Mouse (Mus musculus): ENCODE results near the gene Fdx1.

DNA sequence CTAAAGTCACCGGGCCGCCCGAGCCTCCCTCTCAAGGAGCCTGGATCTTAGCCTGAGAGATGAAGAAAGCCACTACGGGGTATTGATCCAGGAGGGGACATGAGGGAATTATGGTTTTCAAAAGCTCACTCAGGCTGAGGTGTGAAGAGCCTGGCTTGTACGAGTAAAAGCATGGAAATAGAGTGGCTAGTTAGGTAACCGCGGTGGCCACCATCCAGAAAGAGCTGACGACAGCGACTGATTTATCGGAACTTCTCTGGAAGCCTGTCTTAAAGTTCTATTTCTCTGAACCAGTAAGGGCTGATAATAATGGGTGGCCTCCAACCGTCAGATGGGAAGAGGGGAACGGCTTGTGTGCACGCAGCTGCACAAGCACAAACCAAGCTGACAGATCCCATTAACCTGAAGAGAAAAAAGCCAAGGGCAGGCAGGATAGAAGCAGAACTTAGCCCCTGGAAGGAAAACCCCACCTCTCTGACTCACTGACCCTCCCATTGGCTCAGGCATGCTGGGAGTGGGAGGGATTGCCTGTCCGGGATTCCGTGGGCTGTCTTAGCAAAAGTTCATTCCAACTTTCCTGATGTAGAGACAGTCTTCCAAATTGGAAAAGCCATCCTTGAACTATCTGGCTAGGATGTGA lies 48.8 kb downstream of the Fdx1 start:
- TF ChIP-seq CTCF (IDR thresholded peaks at IDR 0.05; ENCODE audit: low read depth) (no peak), EP300 (IDR thresholded peaks at IDR 0.05; ENCODE audit: low read depth) (no peak)
